Mouse (Mus musculus): ENCODE results near the gene Ttc26. TPM values are rescaled to one million over a fixed set of nuclear protein-coding genes. Genes with fewer than 3 reads are reported as not detected.

Ttc26 gene
- polyA plus RNA-seq, 1 experiment from 2014 or later, result 5.0 TPM

DNA sequence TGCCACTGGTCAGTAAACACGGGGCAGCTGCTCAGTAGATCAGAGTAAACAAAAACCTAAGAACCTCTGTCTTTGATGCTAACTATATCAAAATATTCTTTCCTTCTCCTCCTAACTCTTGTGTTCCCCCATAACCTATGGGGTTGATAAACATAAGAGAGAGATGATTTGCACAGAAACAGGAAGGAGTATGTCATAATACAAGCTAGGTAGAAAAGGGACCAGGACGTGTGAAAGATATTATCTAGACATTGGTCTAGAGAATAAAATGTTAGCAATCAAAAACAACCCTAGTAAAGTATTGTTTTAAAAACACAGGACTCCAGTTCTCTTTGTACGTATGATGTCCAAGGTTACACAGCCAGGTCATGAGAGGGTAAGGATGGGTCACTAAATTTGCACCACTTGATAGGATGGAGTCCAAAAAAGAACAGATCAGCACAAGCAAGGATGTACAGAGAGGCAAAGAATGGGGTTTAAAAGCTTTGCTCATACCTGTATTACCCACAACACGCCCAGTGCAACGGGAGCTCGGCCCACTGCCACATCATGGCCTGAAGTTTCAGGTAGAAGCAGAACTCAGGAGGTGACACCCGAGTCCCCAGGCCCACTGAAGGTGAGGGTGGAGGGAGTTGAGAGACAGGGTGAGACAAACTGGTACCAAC lies 37.1 kb upstream of the Ttc26 start:
- no peak overlapping the region for H3K27ac ChIP-seq (replicated peaks; ENCODE audit: low read depth, low read length)
- DNase-seq (ENCODE audit: low spot score), result no peak
- no peaks in the 10 kb centered on the region for H3K27me3 ChIP-seq (replicated peaks; ENCODE audit: control insufficient read depth, insufficient read depth, low read length)
- ATAC-seq (ENCODE audit: low read depth), result no peak
- H3K36me3 ChIP-seq (ENCODE audit: control insufficient read depth, insufficient read depth, low read length), result no peaks in the 10 kb centered on the region
- H3K9me3 ChIP-seq (ENCODE audit: control insufficient read depth, low read length), result no peaks in the 10 kb centered on the region
- H3K4me3 ChIP-seq (ENCODE audit: low read depth, low read length), result no peak overlapping the region
- H3K4me1 ChIP-seq (ENCODE audit: control insufficient read depth, insufficient read depth, low read length), result no peaks in the 10 kb centered on the region
- no peak overlapping the region for H3K9ac ChIP-seq (ENCODE audit: low read depth, low read length)
- no peak overlapping the region for H3K4me2 ChIP-seq (ENCODE audit: low read depth, low read length)
- 83% methylated on average over 7 of the region's 7 CpGs for WGBS

DNA sequence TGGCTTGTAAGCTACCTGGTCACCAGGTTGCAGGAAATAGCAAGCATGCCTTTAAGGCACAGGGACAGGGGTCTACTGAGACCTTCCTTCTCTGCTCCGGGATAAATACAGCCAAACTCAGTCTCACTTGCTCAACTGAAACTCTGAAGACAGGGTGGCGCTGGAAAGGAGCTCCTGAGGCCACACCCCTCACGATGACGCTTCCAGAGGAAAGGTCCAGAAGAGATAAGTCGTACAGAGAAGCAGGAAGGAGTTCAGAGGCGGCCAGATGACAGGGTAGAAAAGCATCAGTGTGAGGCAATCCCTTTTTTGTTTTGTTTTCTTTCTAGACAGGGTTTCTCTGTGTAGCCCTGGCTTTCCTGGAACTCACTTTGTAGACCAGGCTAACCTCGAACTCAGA lies 35.5 kb upstream of the Ttc26 start:
- Histone ChIP-seq H3K4me1 (ENCODE audit: control insufficient read depth, insufficient read depth, low read length) (no peaks in the 10 kb centered on the region), H3K4me2 (ENCODE audit: low read depth, low read length) (no peak overlapping the region), H3K36me3 (ENCODE audit: control insufficient read depth, insufficient read depth, low read length) (no peaks in the 10 kb centered on the region), H3K27me3 (replicated peaks; ENCODE audit: control insufficient read depth, insufficient read depth, low read length) (peaks cover 11% of the 10 kb centered on the region), H3K9ac (ENCODE audit: low read depth, low read length) (no peak overlapping the region), H3K27ac (replicated peaks; ENCODE audit: low read depth, low read length) (no peak overlapping the region), H3K9me3 (ENCODE audit: control insufficient read depth, low read length) (no peaks in the 10 kb centered on the region), H3K4me3 (ENCODE audit: low read depth, low read length) (no peak overlapping the region)
- ATAC-seq (ENCODE audit: low read depth), result no peak
- DNase-seq (ENCODE audit: low spot score), result no peak
- WGBS, result 48% methylated on average over 7 of the region's 7 CpGs

DNA sequence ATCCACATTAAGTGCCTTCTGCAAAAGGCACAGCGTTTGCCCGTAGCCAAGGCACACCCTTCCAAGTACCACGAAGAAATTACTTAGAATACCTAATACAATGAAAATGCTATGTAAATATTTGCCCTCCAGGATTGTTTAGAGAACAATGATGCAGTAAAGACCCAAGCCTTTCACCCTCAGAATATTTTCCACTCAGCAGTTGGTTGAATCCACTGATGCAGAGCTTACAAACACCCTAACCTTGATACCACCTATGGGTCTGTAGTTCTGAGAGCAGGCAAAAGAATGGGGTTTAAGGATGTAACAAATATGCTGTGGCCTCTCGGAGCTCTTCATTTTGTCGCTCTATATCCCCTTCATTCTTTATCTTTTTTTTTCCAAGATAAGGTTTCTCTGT lies 33.4 kb upstream of the Ttc26 start:
- Histone ChIP-seq H3K27ac (replicated peaks; ENCODE audit: low read depth, low read length) (no peak overlapping the region), H3K4me2 (ENCODE audit: low read depth, low read length) (no peak overlapping the region), H3K27me3 (replicated peaks; ENCODE audit: control insufficient read depth, insufficient read depth, low read length) (peaks cover 29% of the 10 kb centered on the region), H3K36me3 (ENCODE audit: control insufficient read depth, insufficient read depth, low read length) (no peaks in the 10 kb centered on the region), H3K9me3 (ENCODE audit: control insufficient read depth, low read length) (no peaks in the 10 kb centered on the region), H3K4me1 (ENCODE audit: control insufficient read depth, insufficient read depth, low read length) (no peaks in the 10 kb centered on the region), H3K9ac (ENCODE audit: low read depth, low read length) (no peak overlapping the region), H3K4me3 (ENCODE audit: low read depth, low read length) (no peak overlapping the region)
- no peak for ATAC-seq (ENCODE audit: low read depth)
- DNase-seq (ENCODE audit: low spot score), result no peak
- WGBS, result 77% methylated on average over 5 of the region's 5 CpGs

DNA sequence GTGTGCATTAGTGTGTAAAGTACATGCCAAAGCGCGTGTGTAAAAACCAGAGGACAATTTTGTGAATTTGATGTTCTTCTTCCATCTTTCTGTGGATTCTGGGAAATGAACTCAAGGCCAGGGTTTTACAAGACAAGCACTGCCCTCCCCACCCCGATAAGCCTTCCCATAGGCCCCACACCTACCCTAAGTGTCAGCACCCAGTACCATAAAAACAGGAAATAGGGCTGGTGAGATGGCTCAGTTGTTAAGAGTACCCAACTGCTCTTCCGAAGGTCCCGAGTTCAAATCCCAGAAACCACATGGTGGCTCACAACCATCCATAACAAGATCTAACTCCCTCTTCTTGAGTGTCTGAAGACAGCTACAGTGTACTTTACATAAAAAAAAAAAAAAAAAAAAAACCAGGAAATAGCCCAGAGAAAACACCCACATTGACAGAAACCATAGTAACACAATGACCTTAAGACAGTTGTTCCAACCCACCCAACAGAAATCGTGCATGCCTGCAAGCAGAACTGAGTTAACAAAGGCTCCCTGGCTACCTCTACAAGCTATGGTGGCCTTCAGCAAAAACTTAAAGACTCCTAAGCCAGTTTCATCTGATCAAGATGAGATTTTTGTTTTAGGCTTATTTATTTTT lies 32.3 kb upstream of the Ttc26 start:
- Histone ChIP-seq H3K27ac (replicated peaks; ENCODE audit: low read depth, low read length) (no peak overlapping the region), H3K36me3 (ENCODE audit: control insufficient read depth, insufficient read depth, low read length) (no peaks in the 10 kb centered on the region), H3K4me2 (ENCODE audit: low read depth, low read length) (no peak overlapping the region), H3K4me3 (ENCODE audit: low read depth, low read length) (no peak overlapping the region), H3K27me3 (replicated peaks; ENCODE audit: control insufficient read depth, insufficient read depth, low read length) (peaks cover 40% of the 10 kb centered on the region), H3K9ac (ENCODE audit: low read depth, low read length) (no peak overlapping the region), H3K9me3 (ENCODE audit: control insufficient read depth, low read length) (no peaks in the 10 kb centered on the region), H3K4me1 (ENCODE audit: control insufficient read depth, insufficient read depth, low read length) (peaks cover 3% of the 10 kb centered on the region; the same call in 1 of the 2 replicates)
- DNase-seq (ENCODE audit: low spot score) (no peak), ATAC-seq (ENCODE audit: low read depth) (no peak)
- WGBS, result 89% methylated on average over 6 of the region's 6 CpGs

DNA sequence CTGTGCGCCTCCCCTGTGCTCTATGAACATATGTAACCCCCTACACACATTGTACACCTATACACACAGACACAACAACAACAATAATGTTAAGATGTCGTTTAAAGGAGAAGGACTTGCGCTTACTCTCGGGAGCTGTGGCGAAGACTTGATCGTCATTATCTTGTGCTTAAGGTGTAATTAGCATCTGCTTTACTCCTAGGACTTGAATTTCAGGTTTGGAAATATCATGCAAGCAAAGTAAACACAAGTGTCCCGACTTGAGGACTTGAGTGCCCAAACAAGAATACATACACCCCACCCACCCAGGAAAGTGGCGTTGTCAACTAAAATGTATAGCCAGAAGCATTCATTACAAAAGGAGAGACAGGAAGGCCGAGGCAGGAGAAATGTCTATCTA lies 31.5 kb upstream of the Ttc26 start:
- Histone ChIP-seq H3K4me1 (ENCODE audit: control insufficient read depth, insufficient read depth, low read length) (peaks cover 3% of the 10 kb centered on the region; the same call in 1 of the 2 replicates), H3K27me3 (replicated peaks; ENCODE audit: control insufficient read depth, insufficient read depth, low read length) (peaks cover 48% of the 10 kb centered on the region), H3K27ac (replicated peaks; ENCODE audit: low read depth, low read length) (no peak overlapping the region), H3K4me3 (ENCODE audit: low read depth, low read length) (no peak overlapping the region), H3K9me3 (ENCODE audit: control insufficient read depth, low read length) (no peaks in the 10 kb centered on the region), H3K4me2 (ENCODE audit: low read depth, low read length) (no peak overlapping the region), H3K9ac (ENCODE audit: low read depth, low read length) (no peak overlapping the region), H3K36me3 (ENCODE audit: control insufficient read depth, insufficient read depth, low read length) (no peaks in the 10 kb centered on the region)
- no peak for ATAC-seq (ENCODE audit: low read depth)
- 63% methylated on average over 9 of the region's 9 CpGs for WGBS
- DNase-seq (ENCODE audit: low spot score), result no peak

DNA sequence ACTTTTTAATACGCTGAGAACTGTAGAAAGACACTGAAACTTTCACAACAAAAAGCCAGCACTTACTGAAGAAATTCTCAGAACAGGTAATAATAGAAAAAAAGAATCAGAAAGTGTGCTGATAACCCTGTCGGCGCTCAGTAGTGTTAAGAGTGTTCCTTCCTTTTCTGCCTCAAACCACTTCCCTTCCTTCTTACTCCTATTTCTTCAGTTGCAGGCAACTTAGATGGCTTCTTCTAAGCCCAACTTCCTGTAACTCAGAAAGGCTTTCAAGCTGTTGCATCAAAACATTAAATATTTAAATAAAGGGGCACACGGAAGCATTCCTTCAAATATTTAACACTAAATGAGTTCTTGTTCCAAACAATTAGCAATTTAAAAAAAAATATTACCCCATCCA lies 29.3 kb upstream of the Ttc26 start:
- H3K4me2 ChIP-seq (ENCODE audit: low read depth, low read length), result no peak overlapping the region
- no peaks in the 10 kb centered on the region for H3K9me3 ChIP-seq (ENCODE audit: control insufficient read depth, low read length)
- peaks cover 67% of the 10 kb centered on the region for H3K27me3 ChIP-seq (replicated peaks; ENCODE audit: control insufficient read depth, insufficient read depth, low read length)
- H3K4me3 ChIP-seq (ENCODE audit: low read depth, low read length), result no peak overlapping the region
- DNase-seq (ENCODE audit: low spot score) (no peak), ATAC-seq (ENCODE audit: low read depth) (no peak)
- no peak overlapping the region for H3K27ac ChIP-seq (replicated peaks; ENCODE audit: low read depth, low read length)
- H3K9ac ChIP-seq (ENCODE audit: low read depth, low read length), result no peak overlapping the region
- WGBS, result 52% methylated on average over 4 of the region's 4 CpGs
- no peaks in the 10 kb centered on the region for H3K36me3 ChIP-seq (ENCODE audit: control insufficient read depth, insufficient read depth, low read length)
- peaks cover 3% of the 10 kb centered on the region; the same call in 1 of the 2 replicates for H3K4me1 ChIP-seq (ENCODE audit: control insufficient read depth, insufficient read depth, low read length)

DNA sequence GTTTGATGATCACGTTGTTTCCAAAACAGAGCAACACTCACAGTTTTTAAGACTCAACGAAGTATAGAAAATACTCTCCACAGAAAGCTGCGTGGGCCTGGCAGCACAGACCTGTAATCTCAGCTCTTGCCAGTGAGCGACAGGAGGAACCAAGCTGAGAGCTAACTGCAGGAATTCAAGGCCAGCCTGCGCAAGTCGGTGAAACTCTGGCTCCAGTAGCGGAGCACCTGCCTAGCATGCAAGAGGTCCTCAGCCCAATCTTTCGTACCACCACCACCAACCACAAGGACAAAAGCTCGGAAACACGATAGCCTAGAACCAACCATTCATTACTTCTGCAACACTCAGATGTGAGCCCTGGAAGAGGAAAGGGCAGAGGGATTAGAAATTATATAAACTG lies 28.8 kb upstream of the Ttc26 start:
- Histone ChIP-seq H3K27me3 (replicated peaks; ENCODE audit: control insufficient read depth, insufficient read depth, low read length) (peaks cover 71% of the 10 kb centered on the region), H3K4me3 (ENCODE audit: low read depth, low read length) (0 out of 2 replicates have a peak overlapping the region, but pooled peaks have one; percentile 6), H3K9ac (ENCODE audit: low read depth, low read length) (no peak overlapping the region), H3K36me3 (ENCODE audit: control insufficient read depth, insufficient read depth, low read length) (no peaks in the 10 kb centered on the region), H3K4me1 (ENCODE audit: control insufficient read depth, insufficient read depth, low read length) (peaks cover 3% of the 10 kb centered on the region; the same call in 1 of the 2 replicates), H3K27ac (replicated peaks; ENCODE audit: low read depth, low read length) (no peak overlapping the region), H3K9me3 (ENCODE audit: control insufficient read depth, low read length) (no peaks in the 10 kb centered on the region), H3K4me2 (ENCODE audit: low read depth, low read length) (no peak overlapping the region)
- DNase-seq (ENCODE audit: low spot score), result peak; percentile 14
- ATAC-seq (ENCODE audit: low read depth), result no peak
- WGBS, result 17% methylated on average over 10 of the region's 10 CpGs

DNA sequence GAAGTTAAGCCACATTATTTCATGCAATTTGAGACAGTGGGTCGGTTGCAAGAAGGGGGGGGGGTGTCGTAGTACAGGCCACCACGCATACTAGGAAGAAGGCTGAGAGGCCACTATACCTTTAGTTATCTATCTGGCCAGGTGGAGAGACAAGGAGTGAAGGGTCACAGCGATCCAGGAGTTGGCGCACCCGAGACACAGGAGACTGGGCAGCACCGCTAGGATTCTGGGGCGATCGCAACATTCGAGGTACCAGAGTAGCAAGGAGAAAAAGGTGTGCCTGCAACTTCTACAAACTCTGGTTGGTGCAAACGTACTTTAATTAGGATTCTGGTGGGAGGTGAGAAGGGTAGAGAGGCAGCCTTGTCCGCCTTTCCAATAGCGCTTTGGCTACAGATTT lies 28.1 kb upstream of the Ttc26 start:
- WGBS, result 9% methylated on average over 13 of the region's 13 CpGs
- peak overlapping the region; percentile 70; the same call in 1 of the 2 replicates for H3K9ac ChIP-seq (ENCODE audit: low read depth, low read length)
- H3K4me3 ChIP-seq (ENCODE audit: low read depth, low read length), result peak overlapping the region; percentile 70
- H3K9me3 ChIP-seq (ENCODE audit: control insufficient read depth, low read length), result no peaks in the 10 kb centered on the region
- H3K27ac ChIP-seq (replicated peaks; ENCODE audit: low read depth, low read length), result no peak overlapping the region
- H3K4me1 ChIP-seq (ENCODE audit: control insufficient read depth, insufficient read depth, low read length), result peaks cover 3% of the 10 kb centered on the region; the same call in 1 of the 2 replicates
- H3K27me3 ChIP-seq (replicated peaks; ENCODE audit: control insufficient read depth, insufficient read depth, low read length), result peaks cover 75% of the 10 kb centered on the region
- DNase-seq (ENCODE audit: low spot score) (no peak), ATAC-seq (ENCODE audit: low read depth) (no peak)
- H3K4me2 ChIP-seq (ENCODE audit: low read depth, low read length), result peak overlapping the region; percentile 75
- H3K36me3 ChIP-seq (ENCODE audit: control insufficient read depth, insufficient read depth, low read length), result no peaks in the 10 kb centered on the region

Measured in embryonic facial prominence, embryonic 14.5 days (tissue).